Mouse (Mus musculus) urinary bladder, postnatal 14 days (tissue): ENCODE results near the gene Stambp.

Source experiments
- DNase-seq: peaks from one replicate; pipeline ENCODE4 v3.0.0; 2021; ENCODE audit warnings: low spot score

The Stambp gene

DNA sequence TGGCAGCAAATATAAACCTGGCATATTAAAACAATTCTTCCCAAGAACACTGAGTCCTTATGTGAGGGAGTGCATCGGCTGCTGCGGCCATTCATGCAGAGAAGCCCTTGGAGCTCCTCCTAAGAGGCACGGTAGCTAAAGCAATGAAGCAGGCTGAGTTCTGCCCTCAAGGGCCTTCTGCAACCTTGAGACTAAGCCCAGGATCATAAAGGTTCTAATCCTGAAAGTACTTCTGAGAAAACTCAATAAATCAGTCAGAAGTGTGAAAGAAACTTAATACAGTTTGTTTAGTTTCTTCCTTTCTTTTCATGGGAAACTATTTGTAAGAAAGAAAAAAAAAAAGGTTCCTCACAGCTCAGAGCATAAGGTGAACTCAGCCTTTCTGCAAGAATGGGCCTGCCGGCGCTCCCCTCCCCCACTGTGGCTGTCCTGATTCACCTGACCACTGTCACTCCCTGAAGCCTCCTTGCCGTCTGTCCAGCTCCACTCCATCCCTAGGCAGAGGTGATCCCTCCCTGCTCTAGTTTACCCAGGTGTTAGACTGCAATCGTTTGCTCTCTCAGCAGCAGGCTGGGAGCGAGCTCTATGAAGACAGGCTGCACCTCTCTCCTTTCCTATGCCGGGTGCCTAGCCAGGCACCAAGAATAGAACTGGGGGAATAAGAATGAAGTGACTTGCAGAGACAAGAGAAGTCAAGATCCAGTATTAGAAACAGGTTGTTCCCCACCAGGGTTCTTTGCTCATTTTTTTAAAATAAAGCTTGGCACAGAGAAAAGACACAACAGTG lies 70.8 kb downstream of the Stambp start:
- no peak for DNase-seq

DNA sequence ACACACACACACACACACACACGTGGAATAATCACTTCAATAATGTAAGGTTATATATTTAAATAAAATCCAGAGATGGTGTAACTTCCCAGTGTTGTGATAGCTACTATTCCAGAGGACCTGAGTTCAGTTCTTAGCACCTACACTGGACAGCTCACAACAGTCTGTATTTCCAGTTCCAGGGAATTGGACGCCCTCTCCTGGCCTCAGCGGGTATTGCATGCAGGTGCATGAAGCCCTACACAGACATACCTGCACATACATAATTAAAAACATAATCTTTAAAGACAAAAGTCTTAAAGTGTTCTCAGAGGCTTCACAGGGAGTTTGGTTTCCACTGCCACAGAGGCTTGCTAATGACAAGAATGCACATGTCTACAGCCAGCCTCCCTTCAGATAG lies 72.1 kb downstream of the Stambp start:
- DNase-seq, result no peak

DNA sequence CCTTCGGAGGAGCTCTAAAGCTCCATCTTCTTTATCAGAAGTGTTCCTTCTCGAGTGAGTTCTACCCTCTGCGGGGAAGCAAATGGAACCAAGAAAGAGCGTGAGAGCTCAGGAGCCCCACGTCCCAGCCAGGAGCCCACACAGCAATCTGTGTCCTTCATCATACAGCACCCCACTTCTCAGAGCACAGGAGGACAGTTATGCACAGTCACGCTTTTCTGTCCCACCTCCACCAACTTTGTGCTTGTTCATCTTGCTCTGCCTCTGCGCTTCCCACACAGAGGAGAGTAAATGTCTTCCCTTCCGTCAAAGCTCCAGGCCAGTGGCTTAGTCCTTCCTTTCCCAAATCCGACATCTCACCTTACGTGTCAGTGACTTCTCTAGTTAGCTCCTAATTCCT lies 73.5 kb downstream of the Stambp start:
- DNase-seq, result no peak

DNA sequence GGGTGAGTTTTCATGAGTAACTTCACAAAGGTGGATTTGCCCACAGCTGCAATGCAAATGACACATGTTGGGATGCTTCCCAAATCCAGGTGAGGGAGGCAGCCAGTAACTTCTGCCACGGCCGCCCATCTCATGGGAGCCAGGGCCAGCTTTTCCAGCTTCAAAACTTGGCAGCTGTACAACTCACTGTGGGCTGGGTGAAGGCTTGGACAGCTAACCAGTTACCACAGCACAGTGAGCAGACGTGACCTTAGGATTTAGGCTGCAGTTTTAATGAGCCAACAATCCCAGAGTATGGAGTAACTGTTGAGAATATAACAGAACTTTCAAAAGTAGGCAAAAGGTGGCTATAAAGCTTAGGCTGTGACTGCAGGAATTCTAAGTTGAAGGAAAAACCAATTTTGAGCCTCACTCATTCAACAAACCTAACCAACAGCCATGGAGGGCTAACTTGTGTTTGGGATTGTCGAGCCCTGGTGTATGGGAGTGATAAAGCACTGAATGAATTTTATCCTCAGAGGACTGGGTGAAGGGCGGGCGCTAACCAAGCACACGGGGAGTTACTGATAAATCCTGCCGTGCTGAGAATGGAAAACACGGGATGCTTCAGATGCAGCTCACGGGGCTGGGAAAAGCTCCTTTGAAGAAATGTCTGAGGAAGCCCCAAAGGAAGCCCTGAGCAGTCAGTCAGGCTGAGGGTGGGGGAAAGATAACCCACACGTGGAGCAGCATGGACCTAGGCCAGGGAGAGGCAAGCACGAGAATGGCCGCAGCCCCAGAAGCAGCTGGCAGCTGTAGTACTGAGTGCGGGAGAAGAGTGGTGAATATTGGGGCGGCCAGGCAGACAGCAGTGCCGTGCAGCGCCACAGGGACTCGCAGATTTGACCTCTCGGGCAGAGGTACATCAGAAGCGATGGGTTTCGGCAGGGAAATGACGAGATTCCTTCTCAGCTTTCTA lies 75.5 kb downstream of the Stambp start:
- no peak for DNase-seq

DNA sequence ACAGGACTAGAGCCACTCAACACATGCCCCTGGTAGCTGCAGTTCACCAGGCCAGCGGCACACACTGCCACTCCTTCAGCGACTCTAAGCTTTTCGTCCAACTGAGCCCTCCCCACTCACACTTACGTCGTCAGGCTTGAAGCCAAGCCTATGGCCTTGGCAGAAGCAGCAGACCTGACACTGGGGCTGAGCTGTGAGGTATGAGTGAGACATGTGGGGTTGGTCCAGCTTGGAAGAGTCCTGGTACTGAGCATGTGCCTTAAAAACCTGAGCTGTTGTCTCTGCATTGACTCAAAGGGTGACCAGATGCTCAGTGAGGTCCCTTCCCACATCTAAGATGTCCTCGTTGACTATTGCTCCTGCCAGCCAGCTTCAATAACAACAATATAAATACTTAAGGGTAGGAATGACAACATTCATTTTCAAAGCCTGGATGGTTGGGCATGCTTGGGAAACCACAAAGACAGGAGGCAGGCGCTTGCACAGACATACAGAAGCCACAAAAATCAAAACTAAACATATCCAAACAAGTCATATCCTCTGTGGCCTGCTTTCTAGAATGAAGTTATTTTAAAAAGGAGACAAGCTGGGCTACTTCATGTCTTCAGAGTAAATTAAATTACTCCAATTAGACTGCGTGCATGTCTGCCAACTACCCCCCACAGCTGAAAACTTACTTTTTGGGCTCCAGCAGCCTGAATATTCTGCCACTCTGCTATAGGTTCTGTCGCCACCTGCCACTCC lies 76.3 kb downstream of the Stambp start:
- no peak for DNase-seq
